Mouse (Mus musculus) common myeloid progenitor, adult 5-6 weeks (primary cell): ENCODE measurements around the gene Nptx2. TPM values are rescaled to one million over a fixed set of nuclear protein-coding genes. Genes with fewer than 3 reads are reported as not detected.

Source experiments
- ATAC-seq: replicated peaks from 2 replicates; pipeline ENCODE4 v1.8.0; 2016; ENCODE audit warnings: low read depth, mild to moderate bottlenecking, moderate TSS enrichment, inconsistent platforms; ENCODE audit not compliant: poor library complexity, severe bottlenecking
- total RNA-seq: library from RNA; stranded (forward); fragments of 200-1000, 187-1606 nt; gene quantifications from 2 replicates; pipeline ENCODE4 v1.2.3, GENCODE M21; 2017

Nptx2 gene
- total RNA-seq: not detected in 2 replicates

DNA sequence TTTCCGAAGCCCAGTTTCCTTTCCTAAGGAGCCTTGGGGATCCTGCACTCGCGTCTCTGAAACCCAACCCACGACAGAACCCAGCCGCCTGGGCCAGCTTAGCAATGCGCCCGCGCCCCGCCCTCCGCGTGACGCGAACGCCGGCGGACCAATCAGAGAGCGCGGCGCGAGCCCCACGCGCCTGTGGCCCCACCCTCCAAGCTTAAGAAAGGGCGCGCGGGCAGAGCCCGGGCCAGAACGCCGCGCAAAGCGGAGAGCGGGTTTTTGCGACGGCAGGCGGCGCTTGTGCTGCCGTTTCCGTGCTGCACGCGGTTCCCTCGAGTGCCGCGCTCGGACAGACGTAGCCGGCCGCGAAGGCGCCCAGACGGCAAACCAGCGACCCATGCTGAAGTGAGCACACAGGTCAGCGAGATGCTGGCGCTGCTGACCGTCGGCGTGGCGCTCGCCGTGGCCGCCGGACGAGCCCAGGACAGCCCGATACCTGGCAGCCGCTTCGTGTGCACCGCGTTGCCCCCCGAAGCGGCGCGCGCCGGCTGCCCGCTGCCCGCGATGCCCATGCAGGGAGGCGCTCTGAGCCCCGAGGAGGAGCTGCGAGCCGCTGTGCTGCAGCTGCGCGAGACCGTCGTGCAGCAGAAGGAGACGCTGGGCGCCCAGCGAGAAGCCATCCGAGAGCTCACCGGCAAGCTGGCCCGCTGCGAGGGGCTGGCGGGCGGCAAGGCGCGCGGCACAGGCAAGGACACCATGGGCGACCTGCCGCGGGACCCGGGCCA is at the start of gene Nptx2:
Gene Nptx2, plus strand, starts transcription at position 250 of the 770 bp plus-strand sequence.
- peak; percentile 80 for ATAC-seq

DNA sequence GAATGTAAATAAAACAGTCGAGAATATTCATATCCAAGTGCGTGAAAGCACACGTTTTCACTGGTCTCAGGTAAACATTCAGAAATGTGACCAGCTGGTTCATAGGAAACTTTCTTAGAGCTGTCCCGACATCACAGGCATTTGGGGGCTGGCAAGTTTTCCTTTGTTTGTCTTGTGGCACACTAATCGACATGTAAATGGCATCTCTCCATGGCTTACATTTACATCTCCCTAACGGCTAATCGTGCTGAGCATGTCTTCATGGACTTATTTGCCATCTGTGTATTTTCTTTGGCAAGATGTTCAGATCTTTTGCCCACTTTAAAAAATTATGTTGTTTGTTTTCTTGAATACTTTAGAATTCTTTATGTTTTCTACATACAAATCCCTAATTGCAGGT is 49.2 kb upstream of the Nptx2 start:
- ATAC-seq: no peak

DNA sequence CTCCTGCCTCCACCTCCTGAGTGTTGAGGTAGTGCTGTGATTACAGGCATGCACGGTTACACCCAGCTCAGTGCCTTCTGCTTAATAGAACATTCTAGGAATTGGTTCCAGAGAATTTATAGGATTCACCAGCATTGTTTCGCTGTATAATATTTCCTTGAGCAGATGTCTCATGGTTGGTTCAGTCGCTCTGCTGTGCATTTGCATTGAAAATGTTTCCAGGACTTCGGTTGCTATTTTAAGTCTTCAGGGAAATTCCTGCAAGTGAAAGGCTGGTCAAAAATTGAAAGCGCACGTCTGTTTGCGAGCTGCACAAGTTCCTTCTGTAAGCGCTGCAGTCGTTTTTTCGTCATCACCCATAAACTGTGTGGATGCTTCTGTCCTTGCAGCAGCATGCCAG is 41.5 kb upstream of the Nptx2 start:
- no peak for ATAC-seq

DNA sequence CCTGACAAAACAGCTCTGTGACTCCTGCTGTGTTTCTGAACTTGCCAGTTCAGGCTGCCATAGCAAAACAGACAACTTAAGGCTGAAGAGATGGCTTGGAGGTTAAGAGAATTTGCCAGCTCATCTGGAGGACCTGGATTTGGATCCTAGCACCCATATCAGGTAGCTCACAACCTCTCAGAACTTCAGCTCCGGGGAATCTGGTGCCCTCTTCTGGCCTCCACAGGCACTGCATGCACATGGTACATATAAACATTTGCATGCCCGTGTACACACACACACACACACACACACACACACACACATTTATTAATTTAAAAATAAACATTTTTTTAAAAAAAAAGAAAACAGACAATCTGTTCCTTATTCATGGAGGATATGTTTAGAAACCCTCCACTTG is 40.0 kb upstream of the Nptx2 start:
- ATAC-seq: no peak

DNA sequence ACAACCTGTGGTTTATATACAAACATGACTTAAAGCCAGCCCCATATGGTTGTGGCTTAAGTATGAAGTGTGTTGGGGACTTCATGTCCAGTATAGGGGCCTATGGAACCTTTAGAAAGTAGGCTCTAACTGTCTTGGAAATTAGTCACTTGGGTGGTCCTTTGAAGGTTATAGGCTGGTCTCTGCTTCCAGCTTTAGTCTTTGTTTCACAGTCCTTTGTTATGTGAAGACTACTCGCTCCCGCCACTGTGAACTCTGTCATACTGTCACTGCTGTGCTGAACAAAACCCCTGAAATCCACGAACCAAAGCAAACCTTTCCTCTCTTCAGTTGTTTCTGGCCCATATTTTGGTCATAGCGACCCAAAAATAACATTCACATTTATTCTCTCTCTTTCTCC is 39.5 kb upstream of the Nptx2 start:
- no peak for ATAC-seq

DNA sequence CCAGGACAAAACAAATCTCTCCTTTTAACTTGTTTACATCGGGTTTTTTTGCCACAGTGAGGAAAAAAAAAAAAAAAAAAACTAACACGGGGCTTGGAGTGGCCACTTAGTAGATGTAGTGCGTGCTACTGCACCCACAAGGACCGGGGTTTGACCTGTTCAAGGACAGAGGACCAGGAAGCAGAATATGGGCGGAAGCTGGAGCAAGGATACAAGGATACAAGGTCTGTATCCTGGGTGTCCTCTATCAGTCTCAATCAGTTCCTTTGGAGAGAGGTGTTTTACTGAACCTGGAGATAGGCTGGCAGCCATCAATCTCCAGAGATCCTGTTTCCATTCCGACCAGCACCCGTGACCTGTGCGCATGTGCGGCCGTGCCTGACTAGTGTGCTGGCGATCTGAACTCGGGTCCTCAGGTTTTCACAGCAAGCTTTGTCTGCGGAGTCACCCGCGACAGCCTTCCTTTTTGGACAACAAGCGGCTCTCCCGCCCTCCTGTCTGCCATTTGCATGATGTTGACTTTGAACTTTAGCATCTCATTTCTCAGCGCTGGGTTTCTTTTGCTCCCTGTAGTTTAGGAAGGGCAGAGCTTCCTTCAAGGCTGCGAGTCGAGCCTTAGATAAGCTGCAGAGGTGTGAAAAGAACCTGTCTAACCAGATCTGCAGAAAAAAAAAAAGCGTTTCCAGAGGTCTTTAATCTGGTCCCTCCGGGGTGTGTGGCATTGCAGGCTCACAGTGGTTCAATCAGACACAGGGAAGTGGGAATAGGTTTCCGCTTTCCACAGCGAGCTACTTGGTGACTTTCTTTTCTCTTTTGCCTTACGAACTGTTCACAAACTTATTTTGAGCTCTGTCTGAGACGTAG is 38.8 kb upstream of the Nptx2 start:
- ATAC-seq: no peak

DNA sequence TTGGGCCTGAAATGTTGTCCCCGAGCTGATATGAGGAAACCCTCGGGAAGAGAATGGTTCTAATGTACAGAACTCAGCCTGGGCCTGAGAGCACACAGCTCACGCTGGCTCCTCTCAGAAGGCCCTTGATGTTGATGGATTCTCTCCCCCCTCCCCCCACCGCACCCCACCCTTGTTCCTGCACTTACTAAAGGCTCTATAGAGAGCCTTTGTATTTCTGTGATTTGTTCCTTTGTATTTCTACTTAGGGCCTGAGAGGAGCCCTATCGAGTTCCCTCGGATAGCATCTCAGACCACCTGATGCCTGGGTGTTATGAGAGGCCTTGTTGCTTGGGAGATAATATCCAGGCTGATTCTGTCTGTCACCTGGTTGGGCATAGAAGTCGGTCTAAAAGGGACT is 36.3 kb upstream of the Nptx2 start:
- ATAC-seq: no peak

DNA sequence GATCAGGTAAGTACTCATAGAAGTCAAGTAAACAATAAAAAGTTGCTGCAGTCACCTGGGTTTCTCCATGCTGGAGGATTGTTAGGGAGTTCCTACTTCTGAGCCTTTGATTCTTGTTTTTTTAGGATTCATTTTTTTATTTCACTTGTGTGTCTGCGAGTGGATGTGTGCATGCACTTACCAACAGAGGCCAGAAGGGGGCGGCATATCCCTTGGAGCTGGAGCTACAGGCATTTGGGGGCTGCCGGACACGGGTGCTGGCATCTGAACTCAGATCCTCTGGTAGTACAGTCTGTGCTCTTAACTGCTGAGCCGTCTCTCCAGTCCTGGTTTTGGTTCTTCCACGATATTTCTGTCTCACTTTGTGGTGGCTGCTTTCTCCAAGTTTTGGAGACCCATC is 31.0 kb upstream of the Nptx2 start:
- ATAC-seq: no peak

DNA sequence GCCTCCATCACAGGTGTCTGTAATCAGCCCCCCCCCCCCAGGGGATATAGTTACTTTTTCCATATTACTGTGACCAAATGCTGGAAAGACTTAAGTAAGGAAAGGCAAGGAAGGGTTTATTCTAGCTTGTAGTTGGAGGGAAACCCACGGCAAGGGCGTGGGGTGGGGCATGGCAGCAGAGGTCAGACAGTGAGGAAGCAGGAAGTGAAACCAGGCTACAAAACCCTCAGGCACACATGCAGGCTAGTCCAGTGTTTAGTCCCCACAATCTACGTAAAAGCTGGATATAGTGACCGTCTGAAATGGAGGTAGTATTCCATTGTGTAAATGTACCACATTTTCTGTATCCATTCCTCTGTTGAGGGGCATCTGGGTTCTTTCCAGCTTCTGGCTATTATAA is 30.5 kb upstream of the Nptx2 start:
- peak; percentile 52; the same call in 1 of the 2 replicates for ATAC-seq

DNA sequence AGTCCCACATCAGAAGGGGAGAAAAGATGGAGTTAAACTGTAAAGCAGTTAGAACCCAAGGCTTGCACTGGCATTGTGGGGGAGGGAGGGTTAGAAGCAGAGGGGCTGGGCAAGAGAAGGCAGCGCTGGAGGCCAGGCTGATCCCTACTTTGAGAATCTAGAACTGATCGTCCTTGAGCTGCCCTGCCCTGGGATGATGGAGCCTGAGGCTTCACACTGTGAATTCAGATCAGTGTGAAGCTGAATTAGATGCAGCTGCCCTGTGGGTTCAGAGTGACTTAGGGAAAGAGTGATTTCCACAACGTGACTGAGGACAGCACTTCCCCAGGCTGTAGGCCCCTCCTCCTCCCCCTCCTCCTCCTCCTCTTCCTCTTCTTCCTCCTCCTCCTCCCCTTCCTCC is 25.6 kb upstream of the Nptx2 start:
- no peak for ATAC-seq

DNA sequence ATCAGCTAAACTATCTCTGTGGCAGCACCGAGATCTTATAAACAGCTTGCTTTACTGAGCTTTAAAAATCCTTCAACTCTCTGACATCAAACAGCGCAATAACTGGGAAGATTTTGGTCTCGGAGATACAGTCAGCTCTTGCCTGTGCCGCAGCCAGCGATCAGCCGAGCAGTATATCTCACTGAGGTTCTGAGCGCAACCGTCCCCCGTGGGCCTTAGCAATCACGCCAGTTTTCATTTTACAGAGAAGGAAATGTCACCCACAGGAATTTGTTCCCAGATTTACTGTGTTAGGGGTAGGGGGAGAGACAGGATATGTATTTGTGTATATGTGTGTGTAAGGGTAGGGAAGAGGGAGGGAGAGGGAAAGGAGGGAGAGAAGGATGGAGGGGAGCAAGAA is 20.9 kb upstream of the Nptx2 start:
- ATAC-seq: no peak

DNA sequence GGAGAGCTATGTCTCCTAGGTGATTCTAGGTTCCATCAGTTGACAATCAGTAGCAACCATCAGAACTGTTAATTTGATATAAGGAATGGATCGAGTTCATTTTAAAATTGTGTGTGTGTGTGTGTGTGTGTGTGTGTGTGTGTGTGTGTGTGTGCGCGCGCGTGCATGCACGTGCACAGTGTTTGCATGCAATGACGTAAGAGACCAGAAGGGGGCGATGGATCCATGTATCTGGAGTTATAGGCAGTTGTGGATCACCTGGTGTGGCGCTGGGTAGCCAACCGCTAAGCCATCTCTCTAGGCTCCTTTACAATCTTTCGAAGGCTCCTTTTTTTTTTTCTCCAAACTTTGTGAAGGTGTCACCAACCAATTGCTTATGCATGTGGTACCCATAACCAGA is 16.6 kb upstream of the Nptx2 start:
- no peak for ATAC-seq

DNA sequence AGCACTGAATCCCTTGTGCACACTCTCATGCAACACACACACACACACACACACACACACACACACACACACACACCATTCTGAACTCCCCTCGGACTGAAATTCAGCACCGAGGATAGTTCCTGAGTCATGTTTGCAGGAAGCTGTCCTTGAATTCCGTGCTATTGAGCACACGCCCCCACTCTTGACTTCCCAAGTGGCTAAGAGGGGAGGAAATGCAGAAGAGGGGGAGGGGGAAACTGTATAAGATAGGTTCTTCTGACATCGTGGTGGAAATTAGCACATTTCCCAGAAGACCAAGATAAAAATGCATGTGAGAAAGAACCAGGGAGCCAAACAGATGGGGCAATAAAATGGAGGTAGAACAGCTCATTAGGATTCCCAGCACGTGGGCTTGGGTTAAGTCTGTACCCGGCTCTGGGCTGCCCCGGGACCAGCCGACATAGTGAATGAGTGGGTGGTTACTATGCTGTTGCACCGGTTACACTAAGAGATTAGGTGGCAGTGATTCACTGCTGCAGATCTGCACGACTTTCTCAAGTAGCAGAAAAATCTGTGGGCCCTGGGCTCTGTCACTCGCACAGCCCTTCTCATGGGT is 2.9 kb upstream of the Nptx2 start:
- no peak for ATAC-seq

DNA sequence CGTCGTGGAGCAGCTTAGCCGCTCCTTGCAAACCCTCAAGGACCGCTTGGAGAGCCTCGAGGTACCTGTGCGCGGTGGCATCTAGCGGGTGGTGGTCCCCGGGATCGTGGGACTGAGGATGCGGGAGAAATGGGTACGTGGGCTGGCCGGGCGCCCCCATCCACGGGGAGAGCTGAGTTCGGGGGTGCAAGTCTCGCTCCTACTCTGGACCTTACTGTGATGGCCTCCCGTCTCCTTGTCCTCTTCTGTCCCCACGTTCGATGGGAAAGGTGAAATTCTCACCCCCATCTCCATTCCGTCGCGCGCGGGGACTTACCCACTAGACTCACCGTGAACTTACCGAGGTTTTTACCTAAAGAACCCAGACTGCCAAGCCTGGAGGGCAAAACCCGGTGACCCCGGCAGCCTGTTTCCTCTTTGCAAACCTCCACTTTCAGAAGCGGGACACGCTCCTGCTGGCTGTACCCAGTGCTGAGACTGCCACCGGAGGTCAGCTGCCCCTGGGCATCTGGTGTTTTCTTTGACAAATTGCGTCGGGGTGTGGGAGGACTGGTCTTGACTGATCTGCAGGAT is 807 bp downstream of the Nptx2 start:
- no peak for ATAC-seq

DNA sequence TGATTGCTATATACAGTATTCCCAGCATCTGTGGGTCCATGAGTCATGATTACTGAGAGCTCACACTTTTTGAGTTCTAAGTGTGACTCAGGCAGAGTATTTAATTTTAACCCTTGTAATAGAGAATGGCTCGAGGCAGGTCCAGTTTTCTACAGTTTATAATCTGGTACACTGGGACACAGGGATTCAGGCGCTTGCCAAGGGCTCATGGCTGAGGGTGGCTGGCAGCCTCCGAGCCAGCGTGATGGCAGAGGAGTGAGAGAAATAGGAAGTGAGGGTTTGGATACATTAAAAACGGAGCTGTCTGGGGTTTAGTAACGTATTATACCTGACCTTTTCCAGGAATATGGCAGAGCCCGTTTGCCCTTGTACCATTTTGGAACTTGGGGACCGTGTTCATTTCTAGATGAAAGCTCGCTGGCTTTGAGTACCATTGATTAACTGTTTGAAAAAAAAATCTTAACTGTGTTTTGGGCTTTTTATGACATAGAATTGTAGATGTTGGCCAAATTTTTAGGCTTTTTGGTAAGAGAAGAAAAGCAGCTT is 1.7 kb downstream of the Nptx2 start:
- ATAC-seq: no peak

DNA sequence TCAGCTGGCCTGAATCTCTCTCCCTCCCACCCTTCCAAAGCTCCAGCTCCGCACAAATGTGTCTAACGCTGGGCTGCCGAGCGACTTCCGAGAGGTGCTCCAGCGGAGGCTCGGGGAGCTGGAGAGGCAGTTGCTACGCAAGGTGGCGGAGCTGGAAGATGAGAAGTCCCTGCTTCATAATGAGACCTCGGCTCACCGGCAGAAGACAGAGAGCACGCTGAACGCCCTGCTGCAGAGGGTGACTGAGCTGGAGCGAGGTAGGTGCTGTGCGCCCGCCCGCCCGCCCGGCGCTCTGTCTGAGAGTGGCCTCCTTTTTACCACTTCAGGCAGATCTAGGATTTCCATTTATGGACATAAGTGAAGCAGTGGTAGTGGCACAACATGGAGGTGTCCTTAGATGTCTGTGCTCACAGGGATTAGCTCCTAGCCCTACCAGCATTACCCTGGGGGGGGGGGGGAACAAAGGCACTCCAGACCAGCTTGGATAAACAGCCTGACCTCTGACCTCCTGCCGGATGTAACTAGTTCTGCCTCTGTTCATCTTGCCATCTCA is 2.5 kb downstream of the Nptx2 start:
- no peak for ATAC-seq

DNA sequence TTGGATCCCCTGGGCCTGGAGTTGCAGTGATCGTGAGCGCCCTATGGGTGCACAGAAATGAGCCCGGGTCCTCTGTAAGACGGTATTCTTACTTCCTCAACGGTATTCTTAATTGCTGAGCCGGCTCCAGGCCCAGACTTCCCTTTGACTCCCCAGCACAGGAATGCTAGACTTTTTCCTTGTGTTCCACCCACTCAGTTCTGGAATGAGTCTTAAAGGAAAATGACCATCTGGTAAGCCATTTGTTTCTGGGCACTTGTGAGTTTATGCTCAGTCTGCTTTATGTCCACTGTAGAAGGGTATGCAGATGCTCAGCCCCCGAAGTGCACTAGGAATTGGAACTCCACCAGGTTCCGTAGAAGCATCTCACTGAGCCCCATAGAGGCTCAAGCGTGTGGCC is 4.3 kb downstream of the Nptx2 start:
- ATAC-seq: no peak

DNA sequence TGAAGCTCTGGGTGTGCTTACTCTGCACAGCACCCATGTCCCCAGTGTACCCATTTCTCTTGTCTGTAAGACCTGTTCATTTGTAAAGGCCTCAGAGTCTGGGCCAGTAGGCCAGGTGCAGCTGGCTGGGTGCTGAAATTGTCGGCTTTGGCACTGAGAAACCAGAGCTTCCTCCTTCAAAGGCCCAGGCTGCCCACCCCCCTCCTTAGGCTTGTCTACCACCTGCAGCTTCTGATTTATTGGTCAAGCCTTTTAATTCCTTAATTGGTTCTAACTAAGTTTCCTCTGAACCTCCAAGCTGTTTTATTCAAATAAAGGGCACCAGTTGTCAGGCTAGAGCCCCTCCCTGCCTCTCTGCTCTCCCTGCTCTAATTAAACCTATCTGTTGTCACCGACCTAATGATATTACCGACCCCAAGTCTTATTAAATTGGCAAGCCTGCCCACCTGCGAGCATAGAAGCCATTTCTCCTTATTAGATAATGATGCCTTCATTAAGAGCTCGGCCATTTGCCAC is 5.0 kb downstream of the Nptx2 start:
- no peak for ATAC-seq

DNA sequence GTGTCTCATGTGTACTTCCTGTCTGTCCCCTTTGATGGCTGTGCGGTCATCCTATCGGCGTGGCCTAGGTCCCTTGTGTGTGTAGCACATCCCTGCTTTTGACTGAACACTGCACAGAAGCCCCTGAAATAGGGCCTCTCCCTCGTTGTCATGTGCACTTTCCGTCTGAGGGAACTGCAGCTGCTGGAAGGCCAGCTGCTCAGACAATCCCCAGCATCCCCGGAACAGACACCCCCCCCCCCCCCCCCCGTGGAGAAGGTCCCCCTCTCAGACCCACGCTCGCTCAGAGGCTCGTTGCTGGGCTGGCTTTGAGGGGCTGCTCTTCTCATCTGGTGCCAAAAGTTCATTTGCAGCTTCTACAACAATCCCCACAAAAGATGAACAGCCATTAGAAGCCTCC is 11.0 kb downstream of the Nptx2 start:
- no peak for ATAC-seq

DNA sequence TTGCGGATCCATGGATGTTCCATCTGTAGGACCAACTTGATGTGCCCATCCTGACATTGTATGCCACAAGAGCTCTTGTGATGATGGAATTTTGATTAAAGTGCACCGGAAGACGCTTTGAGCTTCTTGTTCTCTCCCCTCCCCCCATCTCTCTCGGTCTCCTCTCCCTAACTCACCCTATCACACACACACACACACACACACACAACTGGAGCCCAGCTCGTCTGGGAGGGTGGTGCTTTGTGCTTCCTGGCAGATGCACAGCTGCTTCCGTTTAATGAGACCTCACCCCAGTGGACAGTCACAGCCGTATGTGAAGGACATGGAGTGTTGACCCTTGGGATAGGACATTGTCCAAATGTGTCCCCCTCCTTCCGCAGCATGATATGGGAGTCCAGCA is 11.7 kb downstream of the Nptx2 start:
- no peak for ATAC-seq
